Mouse (Mus musculus): ENCODE results near the gene Gm128.

- TF ChIP-seq CTCF (IDR thresholded peaks at IDR 0.05; ENCODE audit: low read depth): no peak
- TF ChIP-seq EP300 (IDR thresholded peaks at IDR 0.05; ENCODE audit: low read depth): no peak
Observed at GRCm38 (mm10) chr3:95285390-95285789, 44.0 kb upstream of the Gm128 start.

All from liver, embryonic 14.5 days (tissue).